Mouse (Mus musculus) G1E (cell line): ENCODE results near the gene Gba.

Source experiments
- CTCF ChIP-seq: IDR thresholded peaks from 2 replicates; pipeline ENCODE4 v1.5.1; 2012; ENCODE audit warnings: low read depth, low read length, inconsistent platforms, mixed read lengths
- GATA1 ChIP-seq: IDR thresholded peaks from 2 replicates; pipeline ENCODE4 v1.6.1; 2012; ENCODE audit warnings: borderline replicate concordance, low read length, inconsistent platforms, mixed read lengths
- GATA2 ChIP-seq: IDR thresholded peaks from 2 replicates; pipeline ENCODE4 v1.6.1; 2012; ENCODE audit warnings: low read depth, low read length, inconsistent platforms, borderline replicate concordance
- POLR2AphosphoS5 ChIP-seq: IDR thresholded peaks from 2 replicates; pipeline ENCODE4 v1.6.1; 2012; ENCODE audit warnings: low read depth, low read length, inconsistent platforms; ENCODE audit not compliant: insufficient replicate concordance
- TAL1 ChIP-seq: conservative IDR thresholded peaks from 2 replicates; pipeline ENCODE4 v1.6.1; 2012; ENCODE audit warnings: low read depth, low read length, inconsistent platforms, mixed read lengths

DNA sequence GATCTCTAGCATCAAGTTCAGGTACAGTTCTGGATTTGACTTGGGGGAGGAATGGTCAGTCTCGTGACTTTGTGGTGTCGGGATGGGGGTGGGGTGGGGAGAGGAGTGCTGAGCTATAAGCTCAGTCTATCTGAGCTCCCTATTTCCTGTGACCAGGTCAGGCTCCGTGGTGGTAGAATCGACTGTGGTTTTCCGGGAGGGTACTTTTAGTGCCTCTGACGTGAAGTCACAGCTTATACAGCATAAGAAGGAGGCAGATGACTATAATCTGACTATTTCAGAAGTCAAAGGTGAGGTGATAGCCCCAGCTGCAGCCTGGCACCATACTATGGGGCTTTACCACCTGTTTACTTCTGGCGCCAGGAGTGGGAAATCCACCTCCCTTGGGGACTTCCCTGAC lies 28.6 kb downstream of the Gba start:
- TF ChIP-seq CTCF (no peak), GATA2 (no peak), TAL1 (no peak), GATA1 (no peak), POLR2AphosphoS5 (no peak)
